Mouse (Mus musculus) hindbrain, embryonic 10.5 days (tissue): ENCODE measurements around the gene Rab3b. TPM values are rescaled to one million over a fixed set of nuclear protein-coding genes. Genes with fewer than 3 reads are reported as not detected.

Experiments used
- DNase-seq: peaks from one replicate; pipeline ENCODE4 v3.0.0-alpha.2; 2017; ENCODE audit warnings: low spot score
- H3K27ac ChIP-seq: fragments of 300-500 bp; sonication (generic); 2 replicates; pipeline ENCODE4 v1.5.1; 2016; ENCODE audit warnings: mild to moderate bottlenecking, moderate library complexity
- H3K27me3 ChIP-seq: fragments of 300-500 bp; sonication (generic); 2 replicates; pipeline ENCODE4 v1.6.1; 2016; ENCODE audit warnings: mild to moderate bottlenecking; ENCODE audit not compliant: poor library complexity, insufficient read depth, severe bottlenecking
- H3K36me3 ChIP-seq: fragments of 300-500 bp; sonication (generic); 2 replicates; pipeline ENCODE4 v1.6.1; 2016; ENCODE audit warnings: mild to moderate bottlenecking, moderate library complexity
- H3K4me1 ChIP-seq: fragments of 300-500 bp; sonication (generic); replicated peaks from 2 replicates; pipeline ENCODE4 v1.6.1; 2016; ENCODE audit warnings: mild to moderate bottlenecking
- H3K4me3 ChIP-seq: fragments of 300-500 bp; sonication (generic); 2 replicates; pipeline ENCODE4 v1.5.1; 2016; ENCODE audit warnings: mild to moderate bottlenecking, moderate library complexity
- H3K9me3 ChIP-seq: fragments of 300-500 bp; sonication (generic); 2 replicates; pipeline ENCODE4 v1.6.1; 2016; ENCODE audit warnings: mild to moderate bottlenecking, moderate library complexity
- WGBS: fragments of 180-500 bp; shearing (Covaris S2); methylation state at CpG from one replicate; pipeline ENCODE4 v1.1.7; 2016; 5-methylcytosine and 5-hydroxymethylcytosine counted together
- polyA plus RNA-seq: library from polyadenylated mRNA; unstranded; fragments of >200 nt; fragmentation: Nextera tagmentation; extraction: Ambion mirVana; gene quantifications from 2 replicates; pipeline ENCODE4 v1.2.1, GENCODE M21; 2016

Gene Rab3b
- polyA plus RNA-seq, 1 experiment from 2014 or later: 33.9 TPM

DNA sequence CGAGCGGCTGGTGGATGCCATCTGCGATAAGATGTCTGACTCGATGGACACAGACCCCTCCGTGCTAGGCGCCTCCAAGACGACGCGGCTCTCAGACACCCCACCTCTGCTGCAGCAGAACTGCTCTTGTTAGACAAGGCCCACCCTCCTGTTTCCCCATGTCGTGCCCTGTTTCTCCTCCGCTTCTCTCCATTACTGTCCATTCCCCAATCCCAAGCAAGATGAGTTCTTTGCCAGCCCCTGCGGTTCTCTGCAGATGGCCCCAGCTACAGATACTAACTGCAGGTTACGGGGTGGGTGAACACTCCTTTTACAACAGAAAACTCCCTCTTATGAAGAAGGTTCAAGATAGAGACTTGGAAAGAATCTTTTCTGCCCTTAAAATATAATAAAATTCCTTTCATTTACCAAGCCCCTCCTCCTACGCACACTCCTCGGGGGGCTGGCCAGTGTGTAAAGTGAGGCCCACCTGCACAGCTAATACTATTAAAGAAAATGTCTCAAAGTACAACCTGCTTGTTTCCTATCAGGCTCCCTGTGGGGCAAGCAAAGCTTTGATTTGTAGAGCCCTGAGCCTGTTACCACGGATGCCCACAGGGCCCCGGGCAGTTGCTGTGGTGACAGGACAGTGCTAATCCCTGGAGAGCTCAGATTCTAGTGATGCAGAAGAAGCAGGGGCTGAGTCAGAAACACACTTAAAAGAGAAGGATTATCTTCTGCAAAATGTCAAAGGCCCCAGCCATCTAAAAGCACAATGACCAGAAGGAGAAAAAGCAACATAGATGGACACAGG, 62.0 kb downstream of the Rab3b start:
- no peaks in the 10 kb centered on the region for H3K36me3 ChIP-seq
- H3K27ac ChIP-seq: no peak overlapping the region
- H3K4me1 ChIP-seq: peaks cover 6% of the 10 kb centered on the region
- no peaks in the 10 kb centered on the region for H3K9me3 ChIP-seq
- DNase-seq: no peak
- H3K27me3 ChIP-seq: peaks cover 6% of the 10 kb centered on the region; the same call in 1 of the 2 replicates
- H3K4me3 ChIP-seq: no peak overlapping the region
- WGBS: 75% methylated on average over 17 of the region's 17 CpGs

DNA sequence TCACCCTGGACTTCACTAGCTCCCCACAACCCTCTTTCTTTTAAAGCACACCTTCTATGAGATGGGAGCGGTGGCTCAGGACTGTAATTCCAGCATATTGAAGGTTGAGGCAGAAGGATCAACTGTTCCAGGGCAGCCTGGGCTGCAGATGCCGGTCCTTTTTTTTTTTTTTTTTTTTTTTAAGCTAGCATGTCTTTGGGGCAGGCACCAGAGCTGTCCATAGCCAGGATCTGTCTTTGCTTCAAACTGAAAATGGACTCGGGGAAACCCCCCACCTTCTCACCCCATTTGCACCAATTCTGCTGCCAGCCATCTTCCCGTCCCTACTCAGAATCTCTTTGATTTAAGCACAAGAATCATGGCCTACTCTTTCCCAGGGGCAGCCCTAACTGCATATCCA, 63.3 kb downstream of the Rab3b start:
- peaks cover 6% of the 10 kb centered on the region; the same call in 1 of the 2 replicates for H3K27me3 ChIP-seq
- DNase-seq: no peak
- H3K4me3 ChIP-seq: no peak overlapping the region
- H3K27ac ChIP-seq: no peak overlapping the region
- H3K36me3 ChIP-seq: no peaks in the 10 kb centered on the region
- peaks cover 6% of the 10 kb centered on the region for H3K4me1 ChIP-seq
- H3K9me3 ChIP-seq: no peaks in the 10 kb centered on the region
- 92% methylated on average over 4 of the region's 4 CpGs for WGBS

DNA sequence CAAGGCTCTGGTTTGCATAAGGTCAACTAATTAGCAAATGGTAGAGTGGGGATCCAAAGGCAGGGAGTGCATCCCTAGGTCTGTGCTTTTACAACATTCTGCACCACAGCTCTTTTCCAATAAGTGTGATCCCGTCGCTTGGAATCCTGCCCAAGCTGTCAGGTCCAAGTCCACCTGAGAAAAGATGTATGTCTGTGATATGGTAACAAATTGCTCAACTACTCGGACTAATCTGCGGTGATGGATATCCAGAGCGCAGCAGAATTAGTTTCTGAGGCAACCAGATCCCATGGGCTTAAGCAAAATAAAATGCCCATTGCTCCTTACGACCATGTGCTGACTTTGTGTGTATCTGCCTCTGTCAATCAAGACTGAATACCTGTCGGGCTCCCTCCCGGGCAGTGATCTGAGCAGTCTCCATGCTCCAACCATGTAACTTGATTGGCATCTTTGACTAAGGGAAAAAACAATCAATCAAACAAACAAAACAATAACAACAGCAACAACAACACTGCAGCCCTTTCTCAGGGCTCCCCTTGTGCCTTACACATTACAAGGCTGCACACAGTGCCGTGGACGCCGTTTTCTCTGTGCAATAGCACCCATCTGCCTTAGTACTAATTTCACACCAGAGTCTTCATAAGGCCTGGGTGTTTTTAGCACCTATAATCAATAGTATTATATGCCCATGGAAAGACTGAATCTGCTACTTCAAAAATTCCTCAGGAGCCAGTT, 64.3 kb downstream of the Rab3b start:
- Histone ChIP-seq H3K4me1 (peaks cover 6% of the 10 kb centered on the region), H3K27ac (no peak overlapping the region), H3K9me3 (no peaks in the 10 kb centered on the region), H3K4me3 (no peak overlapping the region), H3K36me3 (no peaks in the 10 kb centered on the region), H3K27me3 (peaks cover 4% of the 10 kb centered on the region; the same call in 1 of the 2 replicates)
- DNase-seq: no peak
- 83% methylated on average over 11 of the region's 11 CpGs for WGBS

DNA sequence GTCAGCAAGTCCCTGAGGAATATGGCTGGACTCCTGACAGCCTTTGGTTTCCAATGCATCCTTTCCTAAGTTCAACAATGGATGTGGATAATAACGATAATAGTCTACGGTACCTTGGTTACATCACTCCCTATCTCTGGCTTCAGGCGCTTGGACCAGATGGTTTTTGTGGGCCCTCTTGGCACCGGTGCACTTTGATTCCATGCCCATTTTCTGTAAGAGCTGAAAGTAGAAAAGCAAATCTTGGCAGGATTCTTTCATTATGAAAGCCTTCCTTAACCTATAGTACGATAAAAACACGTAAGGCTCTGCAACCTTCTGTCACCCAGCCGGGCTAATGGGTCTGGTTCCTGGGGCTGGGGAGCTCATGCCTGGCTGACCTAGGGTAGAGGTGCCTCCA, 70.3 kb downstream of the Rab3b start:
- H3K4me3 ChIP-seq: no peak overlapping the region
- H3K27me3 ChIP-seq: no peaks in the 10 kb centered on the region
- 95% methylated on average over 7 of the region's 7 CpGs for WGBS
- H3K4me1 ChIP-seq: no peaks in the 10 kb centered on the region
- H3K36me3 ChIP-seq: no peaks in the 10 kb centered on the region
- no peaks in the 10 kb centered on the region for H3K9me3 ChIP-seq
- H3K27ac ChIP-seq: no peak overlapping the region
- DNase-seq: no peak

- H3K4me1 ChIP-seq: no peaks in the 10 kb centered on the region
- no peak overlapping the region for H3K27ac ChIP-seq
- H3K9me3 ChIP-seq: no peaks in the 10 kb centered on the region
- H3K36me3 ChIP-seq: no peaks in the 10 kb centered on the region
- no peaks in the 10 kb centered on the region for H3K27me3 ChIP-seq
- no peak for DNase-seq
- H3K4me3 ChIP-seq: no peak overlapping the region
- 88% methylated on average over 1 of the region's 1 CpGs for WGBS
Measured at GRCm38 (mm10) chr4:108950201-108950600, 71.3 kb downstream of the Rab3b start.

DNA sequence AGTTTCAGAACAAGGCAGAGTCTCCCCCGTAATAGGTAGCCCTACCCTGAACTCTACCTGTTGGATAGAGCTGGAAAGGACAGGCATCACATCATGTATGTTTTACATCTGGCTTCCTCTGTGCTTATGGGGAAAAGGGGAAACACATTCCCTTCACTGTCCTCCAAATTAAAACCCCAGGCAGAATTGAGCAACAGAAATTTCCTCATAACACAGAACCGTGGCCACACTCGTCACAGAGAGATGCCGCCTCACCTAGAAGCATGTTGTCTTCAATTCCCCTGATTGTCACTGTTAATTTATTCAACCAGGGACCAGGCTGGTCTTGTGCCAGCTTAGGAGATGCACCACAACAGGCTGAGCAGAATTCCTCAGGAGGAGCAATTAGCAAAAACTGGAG, 72.8 kb downstream of the Rab3b start:
- Histone ChIP-seq H3K4me3 (no peak overlapping the region), H3K9me3 (no peaks in the 10 kb centered on the region), H3K27ac (no peak overlapping the region), H3K4me1 (no peaks in the 10 kb centered on the region), H3K36me3 (no peaks in the 10 kb centered on the region), H3K27me3 (no peaks in the 10 kb centered on the region)
- no peak for DNase-seq
- WGBS: 93% methylated on average over 4 of the region's 4 CpGs

- no peak overlapping the region for H3K27ac ChIP-seq
- H3K4me3 ChIP-seq: no peak overlapping the region
- WGBS: 84% methylated on average over 3 of the region's 3 CpGs
Measured at GRCm38 (mm10) chr4:108959696-108960095, 80.8 kb downstream of the Rab3b start.

DNA sequence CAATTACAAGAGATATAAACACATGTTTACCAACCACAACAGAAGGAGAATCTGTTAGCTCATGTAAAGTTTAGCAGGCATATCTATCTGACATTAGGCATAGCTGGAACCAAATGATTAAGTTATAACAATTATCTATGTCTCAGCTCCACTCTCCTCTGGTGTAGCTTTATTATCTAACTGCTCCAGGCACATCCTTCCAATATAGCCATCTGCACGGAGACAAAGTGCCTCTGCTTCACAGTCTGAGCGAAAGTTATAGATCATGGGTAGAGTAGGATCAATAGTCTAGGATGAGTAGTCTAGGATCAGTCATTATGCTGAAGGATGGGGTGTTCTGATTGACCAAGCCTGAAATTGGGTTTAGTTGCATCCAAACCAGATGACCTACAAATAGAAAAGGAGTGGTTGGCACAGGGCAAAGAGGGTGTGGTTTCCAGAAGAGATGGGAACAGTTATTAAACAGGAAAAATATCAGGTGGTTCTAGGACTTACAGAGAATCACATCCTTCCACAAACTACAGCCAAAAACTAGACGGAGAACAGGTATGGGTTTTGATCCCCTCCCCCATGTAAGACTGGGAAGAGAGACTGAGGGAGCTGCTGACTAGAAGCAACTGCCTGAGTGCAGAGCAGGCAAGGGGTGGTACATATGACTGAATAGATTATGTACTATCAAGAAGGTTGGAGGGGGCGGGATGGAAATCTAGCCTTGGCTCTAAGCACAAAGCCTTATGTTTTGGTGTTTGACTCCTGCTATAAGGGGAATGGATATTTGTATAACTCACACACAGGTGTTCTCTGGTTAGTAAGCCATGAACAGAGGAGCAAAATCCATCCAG, 82.0 kb downstream of the Rab3b start:
- no peaks in the 10 kb centered on the region for H3K36me3 ChIP-seq
- no peak overlapping the region for H3K4me3 ChIP-seq
- no peaks in the 10 kb centered on the region for H3K9me3 ChIP-seq
- no peak for DNase-seq
- 91% methylated on average over 4 of the region's 4 CpGs for WGBS
- no peaks in the 10 kb centered on the region for H3K27me3 ChIP-seq
- no peak overlapping the region for H3K27ac ChIP-seq
- no peaks in the 10 kb centered on the region for H3K4me1 ChIP-seq

More at GRCm38 (mm10) chr4:108959696-108960095, 80.8 kb downstream of the Rab3b start:
- Histone ChIP-seq H3K36me3 (no peaks in the 10 kb centered on the region), H3K27me3 (no peaks in the 10 kb centered on the region), H3K4me1 (no peaks in the 10 kb centered on the region), H3K9me3 (no peaks in the 10 kb centered on the region)
- DNase-seq: no peak

DNA sequence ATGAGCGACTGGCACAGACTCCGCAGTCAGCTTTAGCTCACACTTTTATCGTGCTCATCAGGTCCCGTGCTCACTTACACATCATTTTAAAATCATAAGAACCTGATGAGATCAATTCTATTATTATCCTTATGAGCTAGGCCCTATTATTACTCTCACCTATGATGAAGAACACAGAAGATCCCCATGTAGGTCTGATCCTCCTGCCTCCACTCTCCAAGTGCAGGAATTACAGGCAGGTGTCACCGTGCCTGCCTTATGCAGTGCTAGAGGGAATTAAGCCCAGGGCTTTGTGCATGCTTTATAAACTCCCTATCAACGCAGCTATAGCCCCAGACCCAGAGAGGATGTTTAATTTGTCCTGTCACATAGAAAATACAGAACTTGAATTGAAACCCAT, 84.2 kb downstream of the Rab3b start:
- Histone ChIP-seq H3K9me3 (no peaks in the 10 kb centered on the region), H3K27ac (no peak overlapping the region), H3K36me3 (no peaks in the 10 kb centered on the region), H3K4me3 (no peak overlapping the region), H3K4me1 (no peaks in the 10 kb centered on the region), H3K27me3 (no peaks in the 10 kb centered on the region)
- WGBS: 89% methylated on average over 6 of the region's 6 CpGs
- DNase-seq: no peak

DNA sequence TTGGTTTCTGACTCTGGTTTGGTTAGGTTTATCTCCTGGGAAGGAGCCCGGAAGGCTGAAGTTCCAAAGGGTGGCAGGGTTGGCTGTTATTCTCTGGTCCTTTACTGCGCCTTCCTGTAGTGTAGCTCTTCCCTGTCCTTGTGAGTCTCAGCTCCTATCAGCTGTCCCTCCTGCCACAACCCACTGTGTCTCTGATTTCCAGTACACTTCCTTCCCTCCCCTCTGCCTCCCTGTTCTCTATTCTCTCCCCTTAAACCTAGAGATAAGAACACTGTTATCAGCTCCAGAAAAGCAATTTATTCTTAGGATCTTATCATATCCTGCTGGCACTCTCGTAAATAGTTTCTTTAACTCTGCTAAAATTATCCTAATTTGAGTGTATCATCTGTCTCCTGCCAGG, 90.7 kb downstream of the Rab3b start:
- H3K27me3 ChIP-seq: no peaks in the 10 kb centered on the region
- H3K4me1 ChIP-seq: no peaks in the 10 kb centered on the region
- 85% methylated on average over 3 of the region's 3 CpGs for WGBS
- no peak overlapping the region for H3K27ac ChIP-seq
- H3K4me3 ChIP-seq: no peak overlapping the region
- H3K36me3 ChIP-seq: no peaks in the 10 kb centered on the region
- no peaks in the 10 kb centered on the region for H3K9me3 ChIP-seq
- DNase-seq: no peak

- no peaks in the 10 kb centered on the region for H3K9me3 ChIP-seq
- H3K36me3 ChIP-seq: no peaks in the 10 kb centered on the region
- 85% methylated on average over 5 of the region's 5 CpGs for WGBS
- H3K4me1 ChIP-seq: no peaks in the 10 kb centered on the region
- no peak overlapping the region for H3K4me3 ChIP-seq
- DNase-seq: no peak
- no peak overlapping the region for H3K27ac ChIP-seq
- H3K27me3 ChIP-seq: no peaks in the 10 kb centered on the region
Measured at GRCm38 (mm10) chr4:108971054-108971453, 92.2 kb downstream of the Rab3b start.

- no peaks in the 10 kb centered on the region for H3K4me1 ChIP-seq
- H3K27ac ChIP-seq: no peak overlapping the region
- 50% methylated on average over 6 of the region's 6 CpGs for WGBS
- peak; percentile 24 for DNase-seq
- no peak overlapping the region for H3K4me3 ChIP-seq
- no peaks in the 10 kb centered on the region for H3K9me3 ChIP-seq
- H3K36me3 ChIP-seq: no peaks in the 10 kb centered on the region
- no peaks in the 10 kb centered on the region for H3K27me3 ChIP-seq
Measured at GRCm38 (mm10) chr4:108976458-108977071, 97.7 kb downstream of the Rab3b start.
